Mouse (Mus musculus) central nervous system, embryonic 11.5 days (tissue): ENCODE results near the gene Htra2. TPM values are rescaled to one million over a fixed set of nuclear protein-coding genes. Genes with fewer than 3 reads are reported as not detected.

Experiments used
- polyA plus RNA-seq: library from polyadenylated mRNA; depleted of rRNA; stranded (reverse); fragments of >200 nt; gene quantifications from 2 replicates; pipeline ENCODE4 v1.2.3, GENCODE M21; 2012; rRNA removed

Htra2 gene
- polyA plus RNA-seq = 70.4 and 80.9 TPM in 2 replicates

DNA sequence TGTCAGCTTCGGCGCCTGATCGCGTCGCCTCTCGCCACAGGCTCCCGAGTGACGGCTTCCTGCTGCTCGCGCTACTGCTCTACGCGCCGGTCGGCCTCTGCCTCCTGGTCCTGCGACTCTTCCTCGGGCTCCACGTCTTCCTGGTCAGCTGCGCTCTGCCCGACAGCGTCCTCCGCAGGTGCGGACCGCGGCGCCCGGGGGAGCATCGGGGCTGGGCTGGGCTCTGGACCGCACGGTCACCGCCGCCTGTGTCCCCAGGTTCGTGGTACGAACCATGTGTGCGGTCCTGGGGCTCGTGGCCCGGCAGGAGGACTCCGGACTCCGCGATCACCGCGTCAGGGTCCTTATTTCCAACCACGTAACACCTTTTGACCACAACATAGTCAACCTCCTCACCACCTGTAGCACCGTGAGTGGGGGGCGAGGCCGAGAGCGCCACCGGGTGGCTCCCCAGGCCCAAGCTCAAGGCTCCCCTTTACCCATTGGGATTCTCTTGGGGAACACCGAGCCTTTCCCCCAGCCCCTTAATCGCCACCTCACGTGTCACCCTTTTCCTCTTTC, at the start of gene Htra2:
Gene Htra2, minus strand, starts transcription at position 403 of the 561 bp plus-strand sequence.

GRCm38 (mm10) chr6:83101316-83101687, 46.2 kb upstream of the Htra2 start, which contains the start of the genes Ccdc142 and Gm42688:
Gene Ccdc142 (plus strand): TSS chr6:83101601.
Gene Gm42688 (plus strand): TSS chr6:83101617.

GRCm38 (mm10) chr6:83086121-83087035, 31.3 kb upstream of the Htra2 start, which contains the start of gene Lbx2:
Gene Lbx2 (plus strand): TSS chr6:83086367.

GRCm38 (mm10) chr6:83077630-83078323, 22.7 kb upstream of the Htra2 start, which contains the start of gene Pcgf1:
Gene Pcgf1 (plus strand): TSS chr6:83077869.

DNA sequence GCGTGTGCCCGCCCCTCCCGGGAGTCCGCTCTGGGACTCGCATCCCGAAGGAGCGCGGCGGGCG, 15.0 kb upstream of the Htra2 start, which contains the start of gene Tlx2:
Gene Tlx2, minus strand, starts transcription at position 47 of the 64 bp plus-strand sequence.

DNA sequence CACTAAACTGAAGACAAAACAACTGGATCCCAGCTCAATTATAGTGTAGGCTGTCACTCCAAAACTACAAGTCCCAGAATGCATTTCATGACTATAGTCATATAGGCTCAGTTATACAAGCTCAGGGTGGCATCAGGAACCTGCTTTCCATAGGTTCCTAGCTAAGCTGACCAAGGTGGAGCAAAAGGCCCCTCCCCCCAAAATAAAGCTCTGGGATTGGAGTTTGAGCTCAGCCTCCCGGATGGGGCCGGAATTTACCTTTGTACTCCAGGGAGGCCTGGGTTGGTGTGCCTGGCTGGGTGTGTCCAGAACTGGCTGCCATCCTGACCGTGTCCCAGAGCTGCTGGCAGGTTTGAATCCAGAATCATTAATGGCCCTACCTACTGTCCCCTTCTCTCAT, 2.7 kb upstream of the Htra2 start, which contains the start of gene Dqx1:
Gene Dqx1, plus strand, starts transcription at position 55 of the 400 bp plus-strand sequence.

GRCm38 (mm10) chr6:83054074-83054851, 810 bp downstream of the Htra2 start, which contains the start of gene Aup1:
Gene Aup1 (plus strand): TSS chr6:83054521.

GRCm38 (mm10) chr6:83033249-83034185, 21.6 kb downstream of the Htra2 start, which contains the start of the genes Dok1 and Loxl3:
Gene Dok1 (minus strand): TSS chr6:83033471.
Gene Loxl3 (plus strand): TSS chr6:83034173.

Other genes with a start within 250 kb of the Htra2 start
- 4.6 and 5.0 TPM in 2 replicates for gene Sema4f, start 115.5 kb downstream of the Htra2 start, polyA plus RNA-seq
- 0.31 and 1.7 TPM in 2 replicates for gene M1ap, start 108.4 kb downstream of the Htra2 start, polyA plus RNA-seq
- gene Dok1, start 21.8 kb downstream of the Htra2 start, polyA plus RNA-seq = 7.7 and 8.2 TPM in 2 replicates
- gene Loxl3, start 21.1 kb downstream of the Htra2 start, polyA plus RNA-seq = 10.1 and 15.8 TPM in 2 replicates
- gene Aup1, start 752 bp downstream of the Htra2 start, polyA plus RNA-seq = 209 and 289 TPM in 2 replicates
- gene Dqx1, start 2.6 kb upstream of the Htra2 start, polyA plus RNA-seq = 2.0 and 3.3 TPM in 2 replicates
- 4.1 and 7.5 TPM in 2 replicates for gene Tlx2, start 15.0 kb upstream of the Htra2 start, polyA plus RNA-seq
- 42.4 and 49.1 TPM in 2 replicates for gene Pcgf1, start 22.6 kb upstream of the Htra2 start, polyA plus RNA-seq
- 0.59 and 1.2 TPM in 2 replicates for gene Lbx2, start 31.1 kb upstream of the Htra2 start, polyA plus RNA-seq
- 4.1 and 5.1 TPM in 2 replicates for gene Ccdc142, start 46.3 kb upstream of the Htra2 start, polyA plus RNA-seq
- 4.2 and 4.9 TPM in 2 replicates for gene Gm42688, start 46.3 kb upstream of the Htra2 start, polyA plus RNA-seq
- 111 and 115 TPM in 2 replicates for gene Mrpl53, start 53.8 kb upstream of the Htra2 start, polyA plus RNA-seq
- 47.3 and 47.7 TPM in 2 replicates for gene Mogs, start 60.2 kb upstream of the Htra2 start, polyA plus RNA-seq
- 201 and 275 TPM in 2 replicates for gene Wbp1, start 66.3 kb upstream of the Htra2 start, polyA plus RNA-seq
- 37.2 and 53.1 TPM in 2 replicates for gene Ino80b, start 70.2 kb upstream of the Htra2 start, polyA plus RNA-seq
- gene Rtkn, start 80.2 kb upstream of the Htra2 start, polyA plus RNA-seq = 72.3 and 77.8 TPM in 2 replicates
- 13.5 and 17.0 TPM in 2 replicates for gene Wdr54, start 101.1 kb upstream of the Htra2 start, polyA plus RNA-seq
- gene 1700003E16Rik, start 101.1 kb upstream of the Htra2 start, polyA plus RNA-seq = 0.57 and 0.73 TPM in 2 replicates
- gene Dctn1, start 110.6 kb upstream of the Htra2 start, polyA plus RNA-seq = 142 and 229 TPM in 2 replicates
- 1.4 and 1.6 TPM in 2 replicates for gene Slc4a5, start 164.6 kb upstream of the Htra2 start, polyA plus RNA-seq